Mouse (Mus musculus): ENCODE results near the gene Slc25a48. TPM values are rescaled to one million over a fixed set of nuclear protein-coding genes. Genes with fewer than 3 reads are reported as not detected.

Gene Slc25a48
- polyA plus RNA-seq, 1 experiment from 2014 or later: 0.05 TPM

DNA sequence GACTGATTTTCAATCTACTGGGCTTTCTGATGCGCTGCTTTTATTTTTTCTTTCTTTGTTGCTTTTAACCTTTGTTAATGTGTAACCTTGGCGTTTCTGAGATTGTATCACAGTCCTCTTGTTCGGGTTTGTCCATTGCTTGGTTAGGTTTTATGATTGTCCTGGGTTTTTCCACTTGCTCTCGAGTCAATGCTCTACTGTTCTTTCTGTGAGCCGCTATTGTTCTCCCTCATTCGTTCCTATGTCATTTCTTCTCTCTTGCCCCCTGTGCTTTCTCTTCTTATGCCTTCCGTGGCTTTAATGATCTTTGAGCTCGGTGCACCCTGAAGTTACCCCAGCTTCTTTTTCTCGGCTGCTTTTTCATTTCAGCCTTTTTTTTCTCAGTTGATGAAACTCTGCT is 19.8 kb downstream of the Slc25a48 start:
- Histone ChIP-seq H3K9ac (no peak overlapping the region), H3K27ac (replicated peaks) (no peak overlapping the region), H3K9me3 (no peaks in the 10 kb centered on the region), H3K27me3 (replicated peaks) (peaks cover 13% of the 10 kb centered on the region), H3K4me2 (no peak overlapping the region), H3K4me1 (no peaks in the 10 kb centered on the region), H3K4me3 (no peak overlapping the region), H3K36me3 (no peaks in the 10 kb centered on the region)
- WGBS: 65% methylated on average over 9 of the region's 9 CpGs
- no peak for ATAC-seq (ENCODE audit: extremely low read depth, insufficient number of reproducible peaks, low FRiP score, low TSS enrichment)

DNA sequence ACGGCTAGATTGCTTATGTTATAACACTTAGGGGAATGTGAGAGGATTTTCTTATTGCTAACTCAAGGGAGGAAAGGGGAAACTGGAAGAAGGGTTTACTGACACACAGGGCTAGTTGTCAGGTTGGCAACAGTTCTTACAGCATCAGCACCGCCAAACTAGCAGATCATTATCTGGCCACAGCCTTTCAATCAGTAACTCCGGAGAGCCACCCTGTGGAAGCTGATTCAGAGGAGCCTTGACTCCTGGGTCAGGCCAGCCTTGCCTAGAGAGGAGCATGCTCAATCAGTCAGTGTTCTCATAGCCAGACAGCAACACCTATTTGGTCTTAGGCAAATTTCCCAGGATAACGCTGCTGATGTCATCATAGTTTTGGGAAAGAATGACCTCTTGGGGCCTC is 23.3 kb downstream of the Slc25a48 start:
- Histone ChIP-seq H3K27ac (replicated peaks) (no peak overlapping the region), H3K27me3 (replicated peaks) (peaks cover 18% of the 10 kb centered on the region), H3K9ac (no peak overlapping the region), H3K4me3 (no peak overlapping the region), H3K4me1 (no peaks in the 10 kb centered on the region), H3K36me3 (no peaks in the 10 kb centered on the region), H3K9me3 (no peaks in the 10 kb centered on the region), H3K4me2 (no peak overlapping the region)
- 62% methylated on average over 4 of the region's 4 CpGs for WGBS
- no peak for ATAC-seq (ENCODE audit: extremely low read depth, insufficient number of reproducible peaks, low FRiP score, low TSS enrichment)

DNA sequence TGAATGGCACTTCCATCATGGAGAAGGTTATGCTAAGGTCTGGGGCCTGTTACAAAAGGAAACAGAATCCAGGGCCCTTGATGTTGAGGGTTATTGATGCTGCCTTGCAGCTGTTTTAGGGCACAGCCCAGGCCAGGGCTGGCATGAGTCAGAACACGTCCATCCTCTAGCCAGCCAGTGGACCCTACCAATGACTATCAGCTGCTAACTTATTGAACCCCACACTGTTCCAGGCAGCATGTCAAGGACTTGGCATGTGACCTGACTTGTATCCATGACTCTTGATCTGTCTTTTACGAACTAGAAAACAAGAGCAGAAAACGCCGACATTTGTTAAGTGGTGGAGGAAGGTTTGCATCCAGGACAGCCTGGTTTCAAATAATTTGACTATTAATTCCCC is 24.6 kb downstream of the Slc25a48 start:
- no peak overlapping the region for H3K4me2 ChIP-seq
- no peak overlapping the region for H3K27ac ChIP-seq (replicated peaks)
- no peak overlapping the region for H3K9ac ChIP-seq
- no peaks in the 10 kb centered on the region for H3K9me3 ChIP-seq
- peaks cover 10% of the 10 kb centered on the region for H3K27me3 ChIP-seq (replicated peaks)
- H3K4me1 ChIP-seq: no peaks in the 10 kb centered on the region
- H3K36me3 ChIP-seq: no peaks in the 10 kb centered on the region
- H3K4me3 ChIP-seq: no peak overlapping the region
- WGBS: 79% methylated on average over 4 of the region's 4 CpGs
- ATAC-seq (ENCODE audit: extremely low read depth, insufficient number of reproducible peaks, low FRiP score, low TSS enrichment): no peak

DNA sequence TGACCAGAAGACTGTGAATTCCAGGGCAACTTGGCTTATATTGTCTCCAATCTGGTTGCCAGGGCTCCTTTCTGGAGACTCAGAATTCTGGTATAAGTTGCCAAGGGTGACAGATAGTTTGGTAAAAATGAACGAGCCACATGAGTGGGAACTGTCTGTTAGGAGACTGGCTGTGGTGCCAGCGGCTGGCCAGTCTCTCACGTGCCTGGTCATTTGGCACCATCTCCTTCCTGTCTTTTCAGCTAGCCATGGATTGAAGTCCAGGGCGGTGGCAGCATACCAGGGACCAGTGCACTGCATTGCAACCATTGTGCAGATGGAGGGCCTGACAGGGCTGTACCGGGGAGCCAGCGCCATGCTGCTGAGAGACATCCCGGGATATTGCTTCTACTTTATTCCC is 25.1 kb downstream of the Slc25a48 start:
- Histone ChIP-seq H3K4me1 (no peaks in the 10 kb centered on the region), H3K27ac (replicated peaks) (no peak overlapping the region), H3K36me3 (no peaks in the 10 kb centered on the region), H3K9ac (no peak overlapping the region), H3K4me2 (no peak overlapping the region), H3K27me3 (replicated peaks) (peaks cover 8% of the 10 kb centered on the region), H3K4me3 (no peak overlapping the region), H3K9me3 (no peaks in the 10 kb centered on the region)
- ATAC-seq (ENCODE audit: extremely low read depth, insufficient number of reproducible peaks, low FRiP score, low TSS enrichment): no peak
- 89% methylated on average over 7 of the region's 7 CpGs for WGBS

DNA sequence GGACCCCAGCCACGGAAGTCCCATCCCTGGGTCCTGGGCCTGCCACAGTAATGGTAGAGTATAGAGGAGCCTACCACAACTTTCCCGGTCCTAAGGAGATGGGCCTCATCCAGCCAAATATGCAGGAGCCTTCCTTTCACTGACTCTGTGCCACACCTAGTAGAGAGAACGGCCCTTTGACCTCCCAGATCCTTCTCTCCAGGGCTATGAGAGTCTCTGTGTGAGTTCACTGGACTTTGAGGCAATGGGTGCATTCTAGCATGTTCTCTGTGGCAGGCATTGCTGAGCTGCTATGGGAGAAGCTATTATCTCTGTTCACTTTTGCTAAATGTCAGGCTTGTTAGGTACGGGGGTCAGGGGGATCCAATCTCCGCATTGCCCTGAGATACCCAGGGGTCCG is 25.6 kb downstream of the Slc25a48 start:
- no peak for ATAC-seq (ENCODE audit: extremely low read depth, insufficient number of reproducible peaks, low FRiP score, low TSS enrichment)
- H3K36me3 ChIP-seq: no peaks in the 10 kb centered on the region
- no peaks in the 10 kb centered on the region for H3K9me3 ChIP-seq
- H3K4me3 ChIP-seq: no peak overlapping the region
- WGBS: 69% methylated on average over 6 of the region's 6 CpGs
- no peak overlapping the region for H3K4me2 ChIP-seq
- no peak overlapping the region for H3K9ac ChIP-seq
- no peaks in the 10 kb centered on the region for H3K4me1 ChIP-seq
- no peak overlapping the region for H3K27ac ChIP-seq (replicated peaks)
- peaks cover 5% of the 10 kb centered on the region for H3K27me3 ChIP-seq (replicated peaks)

DNA sequence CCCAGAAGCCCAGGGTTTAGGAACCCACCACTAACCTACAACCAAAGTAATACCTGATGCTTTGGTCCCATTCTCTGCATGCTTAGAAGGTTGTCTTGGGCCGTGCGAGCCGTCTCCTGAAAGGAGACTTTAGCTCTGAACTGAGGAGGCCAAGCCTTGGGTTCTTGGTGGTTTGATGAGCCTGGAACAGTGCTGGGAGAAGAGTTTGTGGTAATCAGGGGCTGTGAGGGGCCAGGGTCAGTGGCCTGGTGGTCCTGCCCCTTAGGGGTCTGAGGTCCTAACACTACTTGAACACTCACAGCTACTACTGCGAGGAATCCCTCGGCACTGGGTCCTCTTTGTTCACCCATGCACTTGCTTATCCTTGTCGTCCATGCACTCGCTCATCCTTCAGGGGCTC is 29.6 kb downstream of the Slc25a48 start:
- Histone ChIP-seq H3K9ac (no peak overlapping the region), H3K36me3 (no peaks in the 10 kb centered on the region), H3K27me3 (replicated peaks) (peaks cover 5% of the 10 kb centered on the region), H3K4me1 (no peaks in the 10 kb centered on the region), H3K4me2 (no peak overlapping the region), H3K4me3 (no peak overlapping the region), H3K27ac (replicated peaks) (no peak overlapping the region), H3K9me3 (no peaks in the 10 kb centered on the region)
- WGBS: 83% methylated on average over 7 of the region's 7 CpGs
- ATAC-seq (ENCODE audit: extremely low read depth, insufficient number of reproducible peaks, low FRiP score, low TSS enrichment): no peak

DNA sequence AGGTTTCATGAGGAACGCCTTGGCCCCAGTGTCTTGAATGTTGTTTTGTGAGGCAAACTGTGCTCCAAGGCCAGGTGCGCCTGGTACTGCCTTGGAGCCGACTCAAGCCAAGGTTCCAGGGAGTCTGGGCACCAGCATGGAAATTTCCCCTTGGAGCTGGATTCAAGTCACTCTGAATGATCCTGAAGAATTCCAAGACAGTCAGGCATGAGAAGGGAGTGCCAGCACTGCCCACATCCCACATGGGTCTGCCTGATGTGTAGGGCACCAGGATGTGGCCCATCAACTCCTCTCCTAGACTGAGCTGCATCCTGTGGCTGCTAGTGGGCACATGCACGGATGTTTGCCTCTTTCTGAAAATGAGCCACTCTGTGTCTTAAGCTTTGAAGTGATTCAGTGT is 30.4 kb downstream of the Slc25a48 start:
- Histone ChIP-seq H3K27ac (replicated peaks) (no peak overlapping the region), H3K4me3 (no peak overlapping the region), H3K36me3 (no peaks in the 10 kb centered on the region), H3K9me3 (no peaks in the 10 kb centered on the region), H3K9ac (no peak overlapping the region), H3K4me2 (no peak overlapping the region), H3K4me1 (no peaks in the 10 kb centered on the region), H3K27me3 (replicated peaks) (peaks cover 8% of the 10 kb centered on the region)
- ATAC-seq (ENCODE audit: extremely low read depth, insufficient number of reproducible peaks, low FRiP score, low TSS enrichment): no peak
- 84% methylated on average over 4 of the region's 4 CpGs for WGBS

DNA sequence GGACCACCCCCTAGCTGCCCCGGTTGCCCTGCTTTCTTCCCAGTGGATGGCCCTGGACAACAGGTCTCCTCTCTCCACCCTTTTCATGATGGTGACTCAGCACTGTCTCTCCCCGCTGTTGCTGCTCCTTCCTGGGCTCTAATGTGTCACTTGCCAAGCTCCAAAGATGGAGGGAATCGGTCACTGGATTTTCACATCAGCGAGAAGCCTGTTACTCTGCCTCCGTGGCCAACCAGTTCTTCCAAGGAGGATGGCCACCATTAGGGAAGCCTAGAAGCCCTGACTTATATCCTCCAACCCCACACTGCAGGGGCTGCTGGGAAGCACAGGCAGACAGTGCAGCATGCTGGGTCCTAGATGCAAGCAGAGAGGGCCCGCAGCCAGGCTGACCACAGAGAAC is 33.1 kb downstream of the Slc25a48 start:
- H3K4me1 ChIP-seq: no peaks in the 10 kb centered on the region
- no peak for ATAC-seq (ENCODE audit: extremely low read depth, insufficient number of reproducible peaks, low FRiP score, low TSS enrichment)
- no peak overlapping the region for H3K4me3 ChIP-seq
- WGBS: 84% methylated on average over 6 of the region's 6 CpGs
- H3K9ac ChIP-seq: no peak overlapping the region
- peaks cover 19% of the 10 kb centered on the region for H3K27me3 ChIP-seq (replicated peaks)
- no peak overlapping the region for H3K27ac ChIP-seq (replicated peaks)
- H3K9me3 ChIP-seq: no peaks in the 10 kb centered on the region
- no peaks in the 10 kb centered on the region for H3K36me3 ChIP-seq
- no peak overlapping the region for H3K4me2 ChIP-seq

DNA sequence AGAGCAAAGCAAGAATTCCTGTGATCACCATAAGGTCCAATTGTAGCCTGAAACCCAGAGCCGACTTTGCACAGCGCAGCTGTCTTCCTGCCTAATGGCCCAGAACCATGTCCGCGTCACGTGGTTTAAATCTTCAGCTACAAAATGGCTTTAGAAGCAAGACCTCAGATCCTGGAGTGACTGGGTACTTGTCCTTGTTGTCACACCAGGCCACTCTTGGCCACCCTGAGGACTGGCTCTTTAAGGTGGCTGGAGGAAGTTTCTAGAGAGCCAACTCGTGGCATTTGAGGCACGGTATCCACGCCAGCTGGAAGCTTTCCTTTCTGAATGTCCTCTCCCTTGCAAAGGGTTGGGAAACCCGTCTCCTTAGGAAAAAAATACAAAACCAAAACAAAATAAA is 33.8 kb downstream of the Slc25a48 start:
- no peak overlapping the region for H3K9ac ChIP-seq
- H3K9me3 ChIP-seq: no peaks in the 10 kb centered on the region
- no peaks in the 10 kb centered on the region for H3K36me3 ChIP-seq
- H3K4me2 ChIP-seq: no peak overlapping the region
- H3K4me1 ChIP-seq: no peaks in the 10 kb centered on the region
- H3K27ac ChIP-seq (replicated peaks): no peak overlapping the region
- H3K27me3 ChIP-seq (replicated peaks): peaks cover 19% of the 10 kb centered on the region
- no peak for ATAC-seq (ENCODE audit: extremely low read depth, insufficient number of reproducible peaks, low FRiP score, low TSS enrichment)
- no peak overlapping the region for H3K4me3 ChIP-seq
- WGBS: 76% methylated on average over 9 of the region's 9 CpGs

DNA sequence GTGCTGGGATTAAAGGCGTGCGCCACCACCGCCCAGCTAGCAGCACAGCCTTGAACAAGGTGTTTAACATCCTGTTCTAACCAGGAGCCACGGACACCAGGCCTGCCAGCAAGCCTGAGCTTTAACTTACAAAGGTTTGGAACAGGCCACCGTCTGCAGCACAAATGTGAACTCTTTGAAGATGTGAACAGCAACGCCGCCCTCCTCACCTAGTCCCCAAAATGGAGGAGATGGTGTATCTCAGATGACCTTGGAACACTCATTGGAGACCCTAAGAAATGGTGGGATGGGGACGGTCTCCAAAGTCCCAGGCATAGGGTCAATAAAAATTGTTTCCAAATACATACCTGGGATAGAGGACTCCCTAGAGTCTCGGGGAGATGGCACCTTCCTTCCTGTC is 34.5 kb downstream of the Slc25a48 start:
- 80% methylated on average over 9 of the region's 9 CpGs for WGBS
- H3K9ac ChIP-seq: no peak overlapping the region
- H3K27ac ChIP-seq (replicated peaks): no peak overlapping the region
- peaks cover 19% of the 10 kb centered on the region for H3K27me3 ChIP-seq (replicated peaks)
- no peak overlapping the region for H3K4me3 ChIP-seq
- H3K4me2 ChIP-seq: no peak overlapping the region
- ATAC-seq (ENCODE audit: extremely low read depth, insufficient number of reproducible peaks, low FRiP score, low TSS enrichment): no peak
- H3K9me3 ChIP-seq: no peaks in the 10 kb centered on the region
- no peaks in the 10 kb centered on the region for H3K36me3 ChIP-seq
- H3K4me1 ChIP-seq: peaks cover 7% of the 10 kb centered on the region

DNA sequence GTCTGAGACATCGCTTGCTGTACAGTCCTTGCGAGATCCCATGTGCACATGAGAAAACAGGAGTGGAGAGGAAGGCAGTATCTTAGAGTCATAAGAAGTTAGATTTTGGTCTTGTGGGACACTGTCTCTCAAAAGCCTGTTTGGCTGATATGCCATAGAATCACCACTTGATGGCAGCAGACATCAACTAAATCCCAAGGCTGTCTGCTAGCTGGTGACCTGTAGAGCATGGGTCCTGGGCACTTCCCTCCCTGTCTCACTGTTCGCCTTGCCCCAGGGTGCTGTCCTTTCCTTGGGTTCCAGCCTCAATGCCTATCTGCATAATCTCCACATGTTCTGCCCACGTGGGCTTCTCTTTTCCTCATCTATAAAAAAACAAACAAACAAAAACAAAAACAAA is 37.2 kb downstream of the Slc25a48 start:
- Histone ChIP-seq H3K27ac (replicated peaks) (no peak overlapping the region), H3K4me3 (no peak overlapping the region), H3K27me3 (replicated peaks) (peaks cover 19% of the 10 kb centered on the region), H3K4me2 (no peak overlapping the region), H3K4me1 (peaks cover 11% of the 10 kb centered on the region), H3K36me3 (no peaks in the 10 kb centered on the region), H3K9me3 (no peaks in the 10 kb centered on the region), H3K9ac (no peak overlapping the region)
- no peak for ATAC-seq (ENCODE audit: extremely low read depth, insufficient number of reproducible peaks, low FRiP score, low TSS enrichment)
- 24% methylated on average over 4 of the region's 4 CpGs for WGBS

DNA sequence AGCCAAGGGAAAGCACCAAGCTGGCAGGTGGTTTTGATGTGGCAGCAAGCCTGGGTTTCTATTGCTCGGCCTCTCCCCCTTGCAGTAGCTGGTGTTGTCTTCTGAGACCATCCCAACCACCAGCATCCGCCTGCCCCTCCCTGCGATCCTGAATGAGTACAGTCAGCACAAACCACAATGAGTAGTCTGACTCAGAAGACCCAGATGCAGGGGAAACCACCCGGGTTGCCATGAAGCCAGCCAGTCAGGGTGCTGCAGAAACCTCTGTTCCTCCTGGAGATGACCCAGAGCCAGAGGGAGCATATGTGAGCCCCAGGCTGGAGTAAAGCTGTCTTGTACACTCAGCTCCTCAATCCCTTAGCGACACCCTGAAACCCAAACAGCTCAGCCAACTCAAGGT is 38.6 kb downstream of the Slc25a48 start:
- H3K4me3 ChIP-seq: no peak overlapping the region
- H3K9ac ChIP-seq: no peak overlapping the region
- no peak overlapping the region for H3K4me2 ChIP-seq
- H3K27me3 ChIP-seq (replicated peaks): peaks cover 19% of the 10 kb centered on the region; the same call in 1 of the 2 replicates
- no peak for ATAC-seq (ENCODE audit: extremely low read depth, insufficient number of reproducible peaks, low FRiP score, low TSS enrichment)
- WGBS: 61% methylated on average over 5 of the region's 5 CpGs
- H3K9me3 ChIP-seq: no peaks in the 10 kb centered on the region
- peaks cover 11% of the 10 kb centered on the region for H3K4me1 ChIP-seq
- H3K27ac ChIP-seq (replicated peaks): no peak overlapping the region
- no peaks in the 10 kb centered on the region for H3K36me3 ChIP-seq

DNA sequence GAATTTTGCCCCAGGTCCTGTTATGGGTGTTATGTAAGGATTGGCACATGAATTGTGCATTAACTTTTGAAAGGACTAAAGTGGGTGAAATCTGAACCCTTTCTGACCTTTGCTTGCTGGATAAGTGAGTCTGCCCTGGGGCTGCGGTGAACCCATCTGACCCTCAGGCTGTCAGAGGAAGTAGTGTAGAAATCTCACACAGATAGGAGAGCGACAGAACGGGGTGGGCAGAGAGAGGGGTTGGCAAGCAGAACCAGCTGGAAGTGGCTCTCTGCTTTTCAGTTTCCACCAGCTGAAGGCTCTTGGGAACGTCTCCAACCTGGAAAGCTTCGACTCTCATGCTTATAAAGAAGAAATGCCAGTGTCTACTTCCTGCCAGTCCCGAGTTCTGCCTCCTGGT is 39.1 kb downstream of the Slc25a48 start:
- Histone ChIP-seq H3K27ac (replicated peaks) (no peak overlapping the region), H3K9ac (no peak overlapping the region), H3K27me3 (replicated peaks) (peaks cover 19% of the 10 kb centered on the region; the same call in 1 of the 2 replicates), H3K9me3 (no peaks in the 10 kb centered on the region), H3K4me2 (no peak overlapping the region), H3K4me1 (peaks cover 11% of the 10 kb centered on the region), H3K36me3 (no peaks in the 10 kb centered on the region), H3K4me3 (no peak overlapping the region)
- WGBS: 18% methylated on average over 6 of the region's 6 CpGs
- ATAC-seq (ENCODE audit: extremely low read depth, insufficient number of reproducible peaks, low FRiP score, low TSS enrichment): no peak
